Mouse (Mus musculus) v-Abl transformed pro-B cells (cell line): ENCODE data around the gene Zxdc.

Source experiments
- in situ Hi-C, 2 experiments: fragments of 400-800 bp; cut with MboI; formaldehyde crosslinking; loops; one replicate each; pipeline ENCODE4 v1.15.1; 2025; ENCODE audit not compliant: unreplicated experiment in 2 of 2

Gene Zxdc

DNA sequence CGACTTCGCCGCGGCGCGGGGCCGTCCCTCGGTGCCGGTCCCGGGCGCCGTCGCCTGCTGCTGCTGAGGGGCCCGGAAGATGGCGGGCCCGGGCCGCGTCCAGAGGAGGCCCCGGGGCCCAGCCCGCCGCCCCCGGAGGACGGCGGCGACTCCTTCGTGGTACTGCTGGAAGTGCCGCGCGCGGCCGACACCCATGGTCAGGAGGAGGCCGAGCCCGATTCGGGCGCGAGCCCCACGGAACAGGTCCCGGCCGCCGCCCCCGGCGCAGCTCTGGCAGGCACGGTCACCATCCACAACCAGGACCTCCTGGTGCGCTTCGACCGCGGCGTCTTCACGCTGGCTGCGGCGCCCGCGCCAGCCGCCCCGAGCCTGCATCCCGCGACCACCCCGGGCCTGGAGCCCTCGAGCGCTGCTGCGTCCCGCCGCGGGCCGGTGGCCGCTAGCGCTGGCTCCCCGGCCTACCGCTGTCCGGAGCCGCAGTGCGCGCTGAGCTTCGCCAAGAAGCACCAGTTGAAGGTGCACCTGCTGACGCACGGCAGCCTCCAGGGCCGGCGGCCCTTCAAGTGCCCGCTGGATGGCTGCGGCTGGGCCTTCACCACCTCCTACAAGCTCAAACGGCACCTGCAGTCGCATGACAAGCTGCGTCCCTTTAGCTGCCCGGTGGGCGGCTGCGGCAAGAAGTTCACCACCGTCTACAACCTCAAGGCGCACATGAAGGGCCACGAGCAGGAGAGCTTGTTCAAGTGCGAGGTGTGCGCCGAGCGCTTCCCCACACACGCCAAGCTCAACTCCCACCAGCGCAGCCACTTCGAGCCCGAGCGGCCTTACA is 647 bp downstream of the Zxdc start:
- in situ Hi-C loops: no loop called here

DNA sequence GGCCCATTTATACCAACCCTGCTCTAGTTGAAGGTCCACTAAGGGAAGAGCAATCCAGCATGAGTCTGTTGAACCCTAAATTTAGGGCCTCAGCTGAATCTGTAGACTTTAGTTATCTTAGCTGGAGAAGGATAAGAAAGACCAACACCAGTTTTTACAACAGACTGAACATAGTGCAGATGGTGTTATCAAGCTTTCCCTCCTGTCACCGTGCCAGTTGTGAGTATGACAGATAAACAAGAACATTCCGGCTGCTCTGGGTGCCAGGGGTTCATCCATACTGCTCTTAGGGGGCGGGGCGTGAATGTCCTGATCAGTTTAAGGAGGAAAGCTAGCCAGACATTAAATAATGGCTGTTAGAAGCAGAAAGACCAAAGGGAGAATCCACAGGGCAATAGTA is 5.4 kb downstream of the Zxdc start:
- in situ Hi-C loops: no loop called here

DNA sequence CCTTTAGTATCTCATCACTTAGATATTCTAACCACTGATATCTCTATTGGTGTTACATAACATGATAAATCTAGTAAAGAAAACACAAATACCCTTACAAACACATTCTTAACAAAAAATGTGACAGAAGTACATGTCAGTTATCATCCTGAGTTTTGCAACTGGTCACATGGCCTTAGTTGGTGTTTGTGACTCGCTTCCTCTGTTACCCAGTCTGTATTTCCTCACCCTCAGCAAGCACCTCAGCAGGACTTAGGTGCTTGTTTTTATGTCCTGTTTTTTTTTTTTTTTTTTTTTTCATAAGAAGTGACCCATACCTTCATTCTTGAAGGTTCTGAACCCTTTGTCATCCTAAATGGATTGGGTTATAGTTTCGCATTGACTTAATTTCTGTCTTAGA is 8.4 kb downstream of the Zxdc start:
- in situ Hi-C loops: no loop called here

DNA sequence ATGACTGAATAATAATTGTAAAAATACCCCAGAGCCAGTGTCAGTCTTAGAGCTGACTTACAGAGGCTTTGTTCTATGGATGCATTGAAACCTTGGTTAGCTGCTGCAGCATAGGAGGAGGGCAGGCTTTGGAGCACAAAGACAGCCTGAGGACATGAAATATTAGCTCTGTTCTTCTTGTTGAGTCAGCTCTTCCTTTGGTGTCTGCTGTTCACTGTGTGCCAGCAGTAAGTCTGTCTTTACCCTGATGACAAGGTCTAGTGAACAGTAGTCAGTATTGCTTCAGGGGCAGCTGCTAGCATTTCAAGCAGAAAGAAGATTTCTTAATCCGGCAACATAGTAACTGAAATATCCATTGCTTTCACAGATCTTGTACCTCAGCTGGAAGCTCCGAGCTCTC is 12.2 kb downstream of the Zxdc start:
- in situ Hi-C loops: no loop called here

DNA sequence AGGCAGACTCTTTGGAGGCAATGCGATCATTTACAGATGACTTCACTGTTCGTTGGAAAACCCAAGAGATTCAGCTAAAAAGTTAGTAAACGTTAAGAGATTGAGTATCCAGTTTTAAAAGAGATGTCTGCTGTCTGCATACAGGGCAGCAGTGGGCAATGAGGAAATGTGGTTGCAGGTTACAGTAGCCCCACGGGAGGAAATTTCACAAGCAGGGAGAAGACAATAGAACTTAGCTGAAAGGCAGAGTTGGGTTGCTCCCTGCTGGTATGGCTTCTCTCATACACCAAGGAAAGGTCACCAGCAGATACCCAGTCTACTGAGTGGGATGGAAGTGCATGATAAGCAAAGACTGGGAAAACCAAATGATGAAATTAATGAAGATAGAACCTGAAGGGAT is 21.3 kb downstream of the Zxdc start:
- in situ Hi-C loops: no loop called here

DNA sequence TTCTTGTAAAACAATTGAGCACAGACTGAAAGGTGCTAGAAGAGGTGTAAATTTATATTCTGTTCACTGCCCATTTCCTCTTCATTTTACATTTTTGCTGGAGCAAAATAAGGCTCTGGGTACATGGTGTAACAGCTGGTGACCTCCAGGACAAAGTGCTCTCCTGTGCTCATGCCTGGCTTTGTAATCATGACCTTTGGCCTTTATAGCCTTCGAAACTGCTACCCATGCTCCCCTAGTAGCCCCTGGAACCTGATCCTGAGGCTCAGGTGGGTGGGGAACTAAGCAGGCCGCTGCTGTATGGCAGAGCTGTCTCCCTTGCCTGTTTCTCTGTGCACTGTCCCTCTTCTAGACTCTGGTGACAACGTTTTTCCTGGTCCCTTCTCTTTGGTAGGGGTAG is 24.7 kb downstream of the Zxdc start:
- in situ Hi-C loops: no loop called here

DNA sequence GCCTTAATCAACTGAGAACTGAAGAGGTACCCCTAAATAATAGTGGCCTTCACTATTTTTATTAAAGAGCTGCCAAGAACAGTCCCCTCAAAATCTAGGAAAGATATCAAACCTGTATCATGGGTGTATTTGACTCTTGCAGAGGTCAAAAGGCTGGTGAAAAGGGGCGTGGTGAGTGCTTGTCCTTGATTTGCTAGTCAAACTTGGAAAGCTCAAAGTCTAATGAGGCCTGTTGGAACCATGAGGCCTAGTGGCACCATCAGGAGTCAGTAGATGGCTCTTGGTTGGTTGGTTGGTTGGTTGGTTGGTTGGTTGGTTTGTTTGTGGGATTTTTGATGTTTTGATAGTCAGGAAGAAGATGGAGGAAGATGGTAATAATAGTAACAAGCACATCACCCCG is 26.5 kb downstream of the Zxdc start:
- in situ Hi-C loops: no loop called here

DNA sequence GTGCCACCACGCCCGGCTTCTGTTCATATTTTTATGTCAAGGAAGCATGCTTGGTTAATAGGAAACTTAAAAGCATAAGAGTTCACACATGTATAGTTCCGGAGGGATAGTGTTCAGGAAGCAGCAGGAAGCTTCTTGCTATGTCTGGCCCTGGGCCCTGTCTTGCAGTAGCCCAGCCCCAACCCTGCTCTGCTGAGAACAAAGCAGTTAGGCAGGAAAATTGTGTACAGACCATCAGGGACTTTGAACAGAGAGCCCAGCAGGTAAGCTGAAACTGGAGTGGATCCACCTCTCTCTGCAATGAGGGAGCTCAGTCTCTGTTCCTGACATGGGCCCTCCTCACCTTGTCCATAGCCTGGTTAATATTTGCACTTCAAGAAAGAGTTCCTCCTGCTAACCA is 28.0 kb downstream of the Zxdc start:
- in situ Hi-C loops: no loop called here

DNA sequence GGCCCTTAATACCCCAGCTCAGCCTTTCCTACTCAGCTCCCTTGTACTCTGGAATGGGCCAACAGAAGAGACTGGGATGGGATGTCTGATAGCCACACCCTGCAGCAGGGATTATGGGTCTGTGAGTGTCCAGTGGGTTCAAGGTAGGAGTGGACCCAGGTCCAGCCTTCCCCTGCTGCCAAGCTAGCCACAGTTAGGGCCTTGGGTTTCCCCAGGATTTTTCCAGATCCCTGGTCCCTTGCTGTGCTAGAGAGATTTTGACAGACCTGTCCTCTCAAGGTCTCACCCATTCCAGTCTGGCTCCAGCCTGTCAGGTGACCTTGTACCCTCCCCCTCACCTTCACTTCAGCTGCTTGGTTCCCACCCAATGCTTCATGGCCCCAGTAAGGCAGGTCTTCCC is 39.3 kb downstream of the Zxdc start:
- in situ Hi-C loops: no loop called here

DNA sequence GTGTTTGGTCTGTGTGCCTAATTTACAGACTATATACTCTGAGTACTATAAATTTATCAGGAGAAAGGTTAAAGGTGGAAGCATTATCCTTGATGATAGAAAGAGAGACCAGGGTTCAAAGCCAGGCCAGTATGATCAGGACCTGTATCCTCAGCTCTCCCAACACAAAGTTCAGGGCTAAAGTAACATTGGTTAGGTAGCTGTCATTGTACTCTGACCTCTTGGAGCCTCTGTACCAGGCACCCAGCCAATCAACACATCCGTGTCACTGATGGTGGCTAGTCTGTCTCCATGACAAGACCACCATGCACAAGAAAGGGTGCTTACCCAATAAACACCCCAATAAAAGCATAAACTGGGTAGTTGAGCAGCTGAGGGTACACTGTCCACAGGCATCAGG is 41.7 kb downstream of the Zxdc start:
- in situ Hi-C loops: no loop called here

DNA sequence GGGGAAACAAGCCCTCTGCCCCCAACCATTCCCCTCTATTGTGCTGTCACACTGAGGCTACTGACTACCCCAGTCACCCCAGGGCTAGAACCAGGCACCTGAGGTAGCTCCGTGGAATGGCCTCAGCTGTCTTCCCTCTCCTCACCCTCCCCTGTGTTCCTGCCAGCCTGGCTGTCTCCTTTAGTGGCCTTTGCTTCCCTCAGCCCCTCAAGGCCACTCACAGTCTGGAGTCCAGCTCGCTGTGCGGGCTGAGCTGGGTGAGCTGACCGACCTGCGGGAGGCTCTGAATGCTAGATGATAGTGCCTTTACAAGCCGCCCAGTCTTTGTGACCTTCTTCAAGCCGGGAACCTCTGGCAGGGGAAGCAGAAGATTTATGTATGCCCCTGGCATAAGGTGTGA is 42.6 kb downstream of the Zxdc start:
- in situ Hi-C loops: no loop called here

DNA sequence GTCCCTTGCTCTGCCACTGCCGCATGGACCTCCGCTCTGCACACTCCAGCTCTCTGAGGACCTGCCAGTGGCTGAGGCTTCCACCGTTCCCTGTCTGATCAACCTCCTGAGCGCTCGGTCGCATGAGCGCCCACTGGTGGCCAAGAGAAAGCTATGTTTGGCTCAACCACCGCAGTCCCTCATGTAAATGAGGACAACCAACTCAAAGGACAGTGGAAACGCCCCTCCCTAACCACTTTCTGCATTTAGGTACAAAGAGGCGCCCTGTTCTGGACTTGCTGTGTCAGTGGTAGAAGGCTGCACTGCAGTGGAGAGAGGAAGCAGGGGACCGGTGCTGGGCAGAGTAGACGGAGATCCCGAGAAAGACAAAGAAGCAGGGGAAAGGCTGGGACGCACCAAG is 53.3 kb downstream of the Zxdc start:
- in situ Hi-C loops: no loop called here

DNA sequence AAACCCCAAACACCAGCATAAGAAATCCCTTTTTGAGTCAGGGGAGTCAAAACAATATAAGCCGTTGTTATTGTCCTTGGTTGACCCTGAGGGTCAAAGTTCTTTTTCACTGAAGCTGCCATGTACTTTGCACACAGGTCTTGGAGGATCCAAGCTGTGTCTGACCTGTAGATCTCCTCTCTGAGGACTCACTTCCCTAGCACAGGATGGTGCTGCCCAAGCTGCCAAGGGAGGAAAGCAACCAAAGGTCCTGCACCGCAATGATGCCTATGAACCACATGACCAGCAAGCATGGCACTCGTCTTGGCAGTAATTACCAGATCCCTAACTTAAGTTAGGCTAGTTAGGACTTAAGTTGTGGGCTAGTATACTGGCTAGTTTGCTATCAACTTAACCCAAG is 56.1 kb downstream of the Zxdc start:
- in situ Hi-C loops: no loop called here

DNA sequence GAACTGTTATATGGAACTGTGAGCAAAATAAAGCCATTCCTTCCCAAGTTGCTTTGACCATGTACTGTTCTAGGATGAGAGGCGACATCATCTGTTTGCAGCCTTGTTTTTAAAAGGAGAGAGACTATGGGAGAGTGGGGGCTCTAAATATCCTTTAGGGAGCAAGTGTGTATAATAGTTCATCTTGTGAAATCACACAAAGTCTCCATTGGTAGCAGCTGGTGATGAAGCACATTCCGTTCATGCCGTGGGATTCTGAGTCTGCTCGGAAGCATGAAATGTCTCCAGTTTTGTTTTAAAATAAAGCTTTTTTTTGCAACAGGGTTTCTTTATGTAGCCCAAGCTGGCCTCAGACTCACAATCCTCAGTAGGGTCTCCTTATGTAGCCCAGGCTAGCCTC is 56.7 kb downstream of the Zxdc start:
- in situ Hi-C loops: no loop called here

DNA sequence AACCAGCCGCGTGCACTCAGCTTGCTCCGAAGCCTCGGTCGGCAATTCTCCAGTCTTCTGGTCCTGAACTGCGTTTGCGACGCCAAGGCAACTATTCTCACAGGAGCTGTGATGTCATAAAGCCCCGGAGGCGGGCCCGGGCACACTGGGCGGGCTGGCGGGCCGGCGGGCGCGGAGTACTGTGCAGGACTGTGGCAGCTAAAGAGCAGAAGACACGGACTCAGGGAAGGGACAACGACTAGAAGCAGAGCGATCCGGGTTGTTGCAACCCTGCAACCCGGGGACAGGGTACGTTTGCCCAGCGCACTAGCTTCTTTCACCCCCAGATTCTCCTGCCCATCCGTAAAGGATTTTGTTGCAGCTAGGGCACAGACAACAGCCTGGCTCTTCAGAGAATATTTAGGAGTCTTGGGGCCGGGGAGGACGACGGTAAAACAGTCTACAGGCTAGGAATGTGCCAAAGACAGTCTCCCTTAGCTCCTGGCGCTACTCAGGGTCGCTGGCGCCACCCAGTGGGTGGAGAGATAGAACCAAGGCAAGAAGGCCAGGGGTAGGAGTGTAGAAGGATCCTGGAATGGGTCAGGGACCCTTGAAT is 59.2 kb downstream of the Zxdc start, which contains the start of gene Cfap100:
Cfap100 (minus strand) TSS at position 418 of the 595 bp plus-strand sequence.
- in situ Hi-C loops: no loop called here

DNA sequence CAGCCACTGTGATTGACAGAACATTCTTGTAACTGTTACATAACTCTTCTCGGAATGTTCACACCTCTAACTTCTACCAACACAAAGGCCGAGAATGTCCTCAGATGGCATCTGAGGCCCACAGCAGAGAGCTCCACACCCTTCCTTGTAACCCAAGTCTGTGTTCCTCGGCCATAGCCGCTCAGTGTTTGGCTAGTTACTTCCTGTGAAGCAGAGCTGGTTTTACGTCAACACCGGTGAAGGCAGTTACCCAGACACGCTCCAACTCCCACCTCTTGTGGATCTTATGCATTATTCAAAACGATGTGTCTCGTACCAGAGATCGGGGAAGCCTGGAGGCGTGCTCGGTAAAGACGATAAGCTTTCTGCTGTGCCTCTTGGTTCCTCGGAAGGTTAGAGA is 60.6 kb downstream of the Zxdc start:
- in situ Hi-C loops: no loop called here

DNA sequence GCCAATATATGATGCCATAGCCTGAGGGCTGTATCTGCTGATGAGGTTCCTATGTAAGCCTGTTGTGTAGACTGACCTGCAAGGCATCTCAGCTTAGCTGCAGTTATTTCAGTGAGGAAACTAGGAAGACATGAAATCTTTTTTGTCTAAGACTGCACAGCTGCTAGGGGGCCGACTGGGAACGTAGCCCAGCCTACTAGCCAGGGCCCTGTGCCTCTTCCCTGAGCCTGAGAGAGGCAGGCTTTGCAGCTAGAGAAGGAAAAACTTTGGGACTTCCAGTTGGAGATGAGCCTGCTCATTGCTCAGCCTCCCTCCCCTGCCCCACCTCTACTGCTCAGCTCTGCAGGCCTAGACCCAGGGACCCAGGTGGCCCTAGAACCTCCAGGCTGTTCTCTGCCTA is 62.2 kb downstream of the Zxdc start:
- in situ Hi-C loops: no loop called here

DNA sequence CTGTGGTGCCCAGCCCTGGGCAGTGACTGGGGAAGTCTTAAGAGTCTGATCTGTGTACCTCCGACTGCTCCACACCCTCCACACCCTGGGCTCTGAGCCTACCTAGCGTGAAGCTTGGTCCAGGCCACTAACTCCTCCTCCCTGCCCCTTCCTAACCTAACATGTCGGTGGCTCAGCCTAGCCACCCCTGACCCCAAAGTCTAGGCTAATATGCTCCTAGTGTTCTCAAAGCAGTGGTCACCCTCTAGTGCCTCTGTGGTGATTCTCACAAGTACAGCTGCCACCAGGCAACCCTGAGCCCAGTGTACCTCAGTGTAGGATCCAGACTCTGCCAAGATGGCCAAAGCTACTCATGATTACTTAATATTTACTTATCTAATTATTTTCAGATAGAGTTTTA is 65.4 kb downstream of the Zxdc start:
- in situ Hi-C loops: no loop called here

DNA sequence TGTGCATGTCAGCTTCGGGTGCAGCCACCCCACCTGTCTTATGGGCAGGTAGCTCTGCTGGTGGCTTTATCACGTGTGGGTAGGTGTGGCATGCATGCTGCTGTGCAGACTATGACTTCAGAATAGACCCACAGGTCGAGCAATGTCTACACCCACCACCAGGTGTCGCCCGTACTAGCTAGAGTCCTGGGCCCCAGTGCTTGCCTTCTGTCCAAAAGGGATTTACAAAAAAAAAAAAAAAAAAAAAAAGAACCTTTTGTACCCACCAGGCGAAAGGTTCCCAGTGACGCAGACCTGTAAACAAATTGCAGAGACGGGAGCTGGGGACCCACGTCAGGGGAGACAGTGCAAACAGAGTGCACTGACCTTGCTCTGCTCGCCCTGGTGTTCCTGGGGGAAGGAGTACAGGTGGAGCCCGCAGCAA is 65.9 kb downstream of the Zxdc start:
- in situ Hi-C loops: no loop called here

DNA sequence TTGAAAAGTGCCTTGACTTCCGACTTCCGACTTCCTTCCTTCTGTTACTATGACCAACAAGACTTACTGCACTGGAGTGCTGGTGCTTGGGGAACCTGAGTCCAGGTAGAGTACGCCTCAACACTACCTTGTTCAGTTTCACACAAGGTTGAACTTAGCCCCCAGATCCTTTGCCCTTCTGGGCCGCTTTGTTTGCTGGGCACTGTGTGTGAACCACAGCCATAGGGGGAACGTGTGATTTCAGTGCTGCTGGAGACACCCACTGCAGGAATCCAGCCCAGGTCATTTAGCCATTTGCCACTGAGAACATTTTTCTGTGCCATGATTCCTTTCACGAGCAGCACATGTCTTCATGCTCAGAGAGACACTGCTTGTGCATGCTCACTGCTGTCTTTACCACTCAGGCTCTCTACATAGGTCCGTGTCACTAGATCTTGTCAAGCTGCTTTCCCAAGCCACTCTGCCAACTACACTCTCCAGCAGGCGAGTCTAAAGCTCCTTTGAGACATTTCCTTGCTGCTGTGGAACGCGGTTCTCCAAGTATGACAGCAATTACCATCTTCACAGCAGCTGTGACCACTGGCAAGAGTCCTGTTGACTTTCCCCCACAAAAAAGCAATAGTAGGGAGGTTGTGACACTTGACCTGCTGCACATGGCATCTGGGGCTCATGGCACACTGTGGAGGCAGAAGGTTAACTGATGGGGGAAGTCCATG is 67.1 kb downstream of the Zxdc start:
- in situ Hi-C loops: no loop called here

DNA sequence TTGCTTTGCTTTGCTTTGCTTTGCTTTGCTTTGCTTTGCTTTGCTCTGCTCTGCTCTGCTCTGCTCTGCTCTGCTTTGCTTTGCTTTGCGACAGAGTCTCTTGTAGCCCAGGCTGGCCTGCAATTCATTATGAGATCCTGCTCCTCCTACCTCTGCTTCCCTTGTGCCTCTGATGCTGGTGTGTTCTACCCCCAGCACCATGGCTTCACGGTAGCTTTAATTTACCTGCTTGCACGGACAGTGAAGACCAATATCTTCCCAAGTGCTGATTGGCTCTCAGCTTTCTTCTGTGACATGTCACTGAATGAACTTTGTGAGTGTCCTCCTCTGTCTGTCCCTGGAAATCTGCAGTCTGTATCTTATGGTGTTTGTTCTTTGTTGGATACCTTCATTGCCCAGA is 67.7 kb downstream of the Zxdc start:
- in situ Hi-C loops: no loop called here

DNA sequence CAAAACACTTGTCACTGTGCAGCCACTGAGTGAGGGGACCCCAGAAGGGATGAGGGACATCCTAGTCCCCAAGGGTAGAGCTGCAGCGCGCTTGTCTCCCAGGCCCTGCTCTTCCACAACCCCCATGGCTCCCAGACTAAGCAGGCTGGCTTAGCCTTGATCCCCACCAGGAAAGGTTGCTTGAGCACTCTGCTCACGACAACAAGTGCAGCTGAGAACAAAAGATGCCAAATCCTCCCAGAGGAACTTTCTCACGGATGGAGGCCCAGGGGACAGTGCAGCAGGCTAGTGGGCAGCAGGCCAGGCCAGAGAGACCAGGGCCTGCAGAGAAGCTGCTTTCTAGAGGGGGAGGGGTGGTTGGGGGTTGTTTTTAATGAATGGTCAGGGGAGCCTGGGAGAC is 77.6 kb downstream of the Zxdc start:
- in situ Hi-C loops: no loop called here
